Mouse (Mus musculus) intestine, embryonic 14.5 days (tissue): ENCODE measurements around the gene Tmed1. TPM values are rescaled to one million over a fixed set of nuclear protein-coding genes. Genes with fewer than 3 reads are reported as not detected.
"Not testable (repeated sequence)": the region's sequence is repeated elsewhere in the genome, so short reads cannot be mapped to it uniquely, and the experiment has no call there.

Experiments
- ATAC-seq: fragments of 200-750 bp; cut with Nextera tagmentation; replicated peaks from 2 replicates; pipeline ENCODE4 v1.8.0; 2017; ENCODE audit warnings: low read depth, moderate number of reproducible peaks, moderate TSS enrichment, moderate library complexity; ENCODE audit not compliant: low FRiP score, low TSS enrichment
- DNase-seq: peaks from one replicate; pipeline ENCODE4 v3.0.0-alpha.2; 2018; ENCODE audit warnings: low spot score
- H3K27ac ChIP-seq: fragments of 300-500 bp; sonication (generic); 2 replicates; pipeline ENCODE4 v1.5.1; 2014; ENCODE audit warnings: low read depth, mild to moderate bottlenecking, control low read depth
- H3K27me3 ChIP-seq: fragments of 300-500 bp; sonication (generic); replicated peaks from 2 replicates; pipeline ENCODE4 v1.6.1; 2014; ENCODE audit warnings: low read length, control low read depth; ENCODE audit not compliant: control insufficient read depth, insufficient read depth
- H3K36me3 ChIP-seq: fragments of 300-500 bp; sonication (generic); 2 replicates; pipeline ENCODE4 v1.6.1; 2014; ENCODE audit warnings: low read length, control low read depth; ENCODE audit not compliant: control insufficient read depth, insufficient read depth
- H3K4me1 ChIP-seq: fragments of 300-500 bp; sonication (generic); replicated peaks from 2 replicates; pipeline ENCODE4 v1.6.1; 2014; ENCODE audit warnings: low read length, control low read depth, mixed read lengths; ENCODE audit not compliant: control insufficient read depth, insufficient read depth
- H3K4me2 ChIP-seq: fragments of 300-500 bp; sonication (generic); 2 replicates; pipeline ENCODE4 v1.6.1; 2014; ENCODE audit warnings: low read length
- H3K4me3 ChIP-seq: fragments of 300-500 bp; sonication (generic); 2 replicates; pipeline ENCODE4 v1.5.1; 2014; ENCODE audit warnings: low read depth, low read length, control low read depth, mixed read lengths
- H3K9ac ChIP-seq: fragments of 300-500 bp; sonication (generic); 2 replicates; pipeline ENCODE4 v1.6.1; 2014; ENCODE audit warnings: mild to moderate bottlenecking, low read length
- H3K9me3 ChIP-seq: fragments of 300-500 bp; sonication (generic); 2 replicates; pipeline ENCODE4 v1.6.1; 2016; ENCODE audit warnings: low read length, control low read depth; ENCODE audit not compliant: control insufficient read depth
- WGBS: fragments of 180-500 bp; shearing (Covaris S2); extraction: QIAGEN DNeasy Blood & Tissue Kit; methylation state at CpG from one replicate; pipeline ENCODE4 v1.1.7; 2014; 5-methylcytosine and 5-hydroxymethylcytosine counted together
- polyA plus RNA-seq: library from polyadenylated mRNA; unstranded; fragments of >200 nt; fragmentation: Nextera tagmentation; extraction: Ambion mirVana; gene quantifications from 2 replicates; pipeline ENCODE4 v1.2.1, GENCODE M21; 2014

Gene Tmed1
- polyA plus RNA-seq, 1 experiment from 2014 or later: 88.4 TPM

GRCm38 (mm10) chr9:21547075-21547941 is 37.3 kb upstream of the Tmed1 start:
- peak; percentile 29 for ATAC-seq
- Histone ChIP-seq H3K9ac (peak overlapping the region; percentile 97), H3K27ac (peak overlapping the region; percentile 98), H3K27me3 (no peaks in the 10 kb centered on the region), H3K9me3 (no peaks in the 10 kb centered on the region), H3K36me3 (peaks cover 18% of the 10 kb centered on the region), H3K4me1 (peaks cover 18% of the 10 kb centered on the region), H3K4me3 (peak overlapping the region; percentile 73), H3K4me2 (peak overlapping the region; percentile 84)
- WGBS: under 1% methylated on average over 63 of the region's 66 CpGs
- DNase-seq: peak; percentile 75

GRCm38 (mm10) chr9:21546789-21547074 is 36.7 kb upstream of the Tmed1 start, which contains the start of gene Carm1:
Carm1 (plus strand) TSS chr9:21546894.
- peak within 1 kb of the TSS; percentile 98 for H3K27ac ChIP-seq
- DNase-seq (no peak), ATAC-seq (no peak)
- no peaks in the 10 kb centered on the region for H3K27me3 ChIP-seq
- H3K9me3 ChIP-seq: no peaks in the 10 kb centered on the region
- peaks cover 18% of the 10 kb centered on the region for H3K4me1 ChIP-seq
- peak within 1 kb of the TSS; percentile 97 for H3K9ac ChIP-seq
- H3K4me2 ChIP-seq: peak within 1 kb of the TSS; percentile 84
- H3K36me3 ChIP-seq: peaks cover 14% of the 10 kb centered on the region
- H3K4me3 ChIP-seq: peak within 1 kb of the TSS; percentile 73
- 2% methylated on average over 20 of the region's 52 CpGs for WGBS

- Histone ChIP-seq H3K27me3 (no peaks in the 10 kb centered on the region), H3K9ac (peak overlapping the region; percentile 60), H3K4me2 (peak overlapping the region; percentile 84), H3K4me1 (peaks cover 18% of the 10 kb centered on the region), H3K27ac (peak overlapping the region; percentile 98), H3K9me3 (no peaks in the 10 kb centered on the region), H3K4me3 (peak overlapping the region; percentile 73), H3K36me3 (peaks cover 10% of the 10 kb centered on the region)
- DNase-seq (peak; percentile 100), ATAC-seq (peak; percentile 92)
- WGBS: under 1% methylated on average over 61 of the region's 67 CpGs
Measured at GRCm38 (mm10) chr9:21545916-21546788, 36.1 kb upstream of the Tmed1 start.

- 6% methylated on average over 9 of the region's 9 CpGs for WGBS
- peak overlapping the region; percentile 84 for H3K4me2 ChIP-seq
- peaks cover 18% of the 10 kb centered on the region for H3K4me1 ChIP-seq
- H3K4me3 ChIP-seq: peak overlapping the region; percentile 73
- DNase-seq (no peak), ATAC-seq (peak; percentile 87)
- no peaks in the 10 kb centered on the region for H3K9me3 ChIP-seq
- peak overlapping the region; percentile 98 for H3K27ac ChIP-seq
- peak overlapping the region; percentile 60 for H3K9ac ChIP-seq
- peaks cover 4% of the 10 kb centered on the region for H3K36me3 ChIP-seq
- H3K27me3 ChIP-seq: no peaks in the 10 kb centered on the region
Measured at GRCm38 (mm10) chr9:21545351-21545915, 35.4 kb upstream of the Tmed1 start.

GRCm38 (mm10) chr9:21542001-21542400 is 31.9 kb upstream of the Tmed1 start:
- ATAC-seq, H3K4me3 ChIP-seq, H3K9me3 ChIP-seq, H3K9ac ChIP-seq, H3K36me3 ChIP-seq, H3K27ac ChIP-seq, H3K4me2 ChIP-seq, H3K4me1 ChIP-seq, DNase-seq, H3K27me3 ChIP-seq: not testable (repeated sequence)
- 93% methylated on average over 2 of the region's 2 CpGs for WGBS

- no peaks in the 10 kb centered on the region for H3K9me3 ChIP-seq
- WGBS: 77% methylated on average over 7 of the region's 7 CpGs
- no peak overlapping the region for H3K27ac ChIP-seq
- H3K4me1 ChIP-seq: peaks cover 6% of the 10 kb centered on the region; the same call in 1 of the 2 replicates
- no peak for DNase-seq
- no peaks in the 10 kb centered on the region for H3K36me3 ChIP-seq
- no peak overlapping the region for H3K9ac ChIP-seq
- no peaks in the 10 kb centered on the region for H3K27me3 ChIP-seq
- no peak overlapping the region for H3K4me3 ChIP-seq
- no peak overlapping the region for H3K4me2 ChIP-seq
- no peak for ATAC-seq
Measured at GRCm38 (mm10) chr9:21539981-21540753, 30.1 kb upstream of the Tmed1 start.

- Histone ChIP-seq H3K27me3 (no peaks in the 10 kb centered on the region), H3K36me3 (no peaks in the 10 kb centered on the region), H3K9me3 (no peaks in the 10 kb centered on the region), H3K4me2 (no peak overlapping the region), H3K27ac (no peak overlapping the region), H3K9ac (no peak overlapping the region), H3K4me3 (no peak overlapping the region), H3K4me1 (no peaks in the 10 kb centered on the region)
- WGBS: 79% methylated on average over 4 of the region's 4 CpGs
- ATAC-seq (no peak), DNase-seq (no peak)
Measured at GRCm38 (mm10) chr9:21537009-21537408, 27.0 kb upstream of the Tmed1 start.

GRCm38 (mm10) chr9:21536501-21536900 is 26.4 kb upstream of the Tmed1 start:
- H3K27ac ChIP-seq: no peak overlapping the region
- H3K4me3 ChIP-seq: no peak overlapping the region
- H3K4me1 ChIP-seq: no peaks in the 10 kb centered on the region
- no peaks in the 10 kb centered on the region for H3K27me3 ChIP-seq
- DNase-seq (no peak), ATAC-seq (no peak)
- no peak overlapping the region for H3K9ac ChIP-seq
- H3K9me3 ChIP-seq: no peaks in the 10 kb centered on the region
- no peak overlapping the region for H3K4me2 ChIP-seq
- H3K36me3 ChIP-seq: no peaks in the 10 kb centered on the region
- 94% methylated on average over 14 of the region's 14 CpGs for WGBS
